Mouse (Mus musculus) common myeloid progenitor, adult 5-6 weeks (primary cell): ENCODE results near the gene Rrp15. TPM values are rescaled to one million over a fixed set of nuclear protein-coding genes. Genes with fewer than 3 reads are reported as not detected.

ENCODE experiments used
- ATAC-seq: replicated peaks from 2 replicates; pipeline ENCODE4 v1.8.0; 2016; ENCODE audit warnings: low read depth, mild to moderate bottlenecking, moderate TSS enrichment, inconsistent platforms; ENCODE audit not compliant: poor library complexity, severe bottlenecking
- total RNA-seq: library from RNA; stranded (forward); fragments of 200-1000, 187-1606 nt; gene quantifications from 2 replicates; pipeline ENCODE4 v1.2.3, GENCODE M21; 2017

Gene Rrp15
- total RNA-seq, 1 experiment from 2014 or later: 147 TPM

- ATAC-seq: no peak
These were observed 33.9 kb downstream of the Rrp15 start for GRCm38 (mm10) chr1:186714980-186715896.

GRCm38 (mm10) chr1:186714215-186714614, 34.9 kb downstream of the Rrp15 start:
- no peak for ATAC-seq

GRCm38 (mm10) chr1:186712802-186713471, 36.2 kb downstream of the Rrp15 start:
- peak; percentile 78 for ATAC-seq

- ATAC-seq: peak; percentile 34
These were observed 43.3 kb downstream of the Rrp15 start, which contains the start of gene Tgfb2 for GRCm38 (mm10) chr1:186705915-186706248. Gene Tgfb2 (minus strand): TSS chr1:186705989.

DNA sequence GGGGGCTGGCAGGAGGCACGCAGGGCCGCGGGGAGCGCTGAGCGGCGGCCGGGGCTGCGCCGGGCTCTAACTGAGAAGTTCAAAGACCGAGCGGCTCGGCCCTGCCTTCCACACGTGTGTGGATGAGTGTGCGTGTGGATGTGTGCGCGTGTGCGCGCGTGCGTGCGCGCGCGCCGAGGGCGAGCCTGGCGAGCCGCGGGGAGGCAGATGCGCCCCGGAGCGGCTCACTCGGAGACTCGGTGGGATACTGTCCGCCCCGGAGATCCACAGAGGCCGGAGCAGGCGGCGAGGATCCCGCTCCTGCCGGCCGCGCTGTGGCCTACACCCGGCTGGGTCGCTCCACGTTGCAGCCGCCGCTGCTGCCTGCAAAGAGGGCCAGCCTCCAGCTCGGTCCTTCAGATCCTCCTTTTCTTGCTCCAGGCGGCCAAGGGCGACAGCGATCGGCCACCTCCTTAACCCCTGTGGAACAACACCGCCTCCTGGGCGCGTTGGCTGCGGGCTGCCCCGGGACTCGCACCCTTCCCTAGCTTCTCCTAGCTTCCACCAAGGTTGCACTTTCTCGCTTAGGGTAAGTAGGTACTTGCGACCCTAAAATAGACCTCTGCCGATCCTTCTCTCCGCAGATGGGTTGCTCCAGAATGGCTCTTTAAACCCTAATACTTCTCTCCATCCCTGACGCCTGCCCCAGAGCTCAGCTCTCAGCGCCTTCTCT, 43.8 kb downstream of the Rrp15 start:
- ATAC-seq: peak; percentile 42

DNA sequence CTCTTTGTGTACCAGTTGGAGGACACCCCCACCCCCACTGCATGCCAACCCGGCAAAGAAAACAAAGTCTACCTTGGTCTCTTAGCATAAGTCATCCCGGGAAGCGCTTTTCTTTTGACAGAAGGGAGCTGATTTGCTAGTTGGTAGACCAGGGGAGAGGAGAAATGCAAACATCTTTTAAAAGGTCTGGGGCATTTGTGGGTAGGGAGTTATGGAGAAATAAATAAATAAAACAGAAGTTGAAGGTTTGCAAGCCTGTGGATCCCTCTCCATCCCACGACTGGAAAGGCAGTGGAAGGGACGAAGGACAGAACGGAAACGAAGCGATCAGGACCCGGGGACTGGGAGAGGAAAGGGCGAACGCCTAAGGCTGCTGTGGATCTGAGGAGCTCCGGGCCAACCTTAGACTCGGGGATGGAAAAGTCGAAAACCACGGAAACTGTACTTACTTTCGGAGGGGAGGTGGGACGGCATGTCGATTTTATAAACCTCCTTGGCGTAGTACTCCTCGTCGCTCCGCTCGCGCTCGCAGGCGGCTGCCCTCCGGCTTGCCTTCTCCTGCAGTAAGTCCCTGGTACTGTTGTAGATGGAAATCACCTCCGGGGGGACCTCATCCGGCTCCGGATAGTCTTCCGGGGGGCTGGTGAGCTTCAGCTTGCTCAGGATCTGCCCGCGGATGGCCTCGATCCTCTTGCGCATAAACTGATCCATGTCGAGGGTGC, 45.0 kb downstream of the Rrp15 start:
- ATAC-seq: peak; percentile 29

- ATAC-seq: peak; percentile 42; the same call in 1 of the 2 replicates
These were observed 45.7 kb downstream of the Rrp15 start for GRCm38 (mm10) chr1:186703256-186703979.

GRCm38 (mm10) chr1:186702391-186703255, 46.5 kb downstream of the Rrp15 start:
- ATAC-seq: no peak

- no peak for ATAC-seq
These were observed 47.8 kb downstream of the Rrp15 start for GRCm38 (mm10) chr1:186701206-186701905.

DNA sequence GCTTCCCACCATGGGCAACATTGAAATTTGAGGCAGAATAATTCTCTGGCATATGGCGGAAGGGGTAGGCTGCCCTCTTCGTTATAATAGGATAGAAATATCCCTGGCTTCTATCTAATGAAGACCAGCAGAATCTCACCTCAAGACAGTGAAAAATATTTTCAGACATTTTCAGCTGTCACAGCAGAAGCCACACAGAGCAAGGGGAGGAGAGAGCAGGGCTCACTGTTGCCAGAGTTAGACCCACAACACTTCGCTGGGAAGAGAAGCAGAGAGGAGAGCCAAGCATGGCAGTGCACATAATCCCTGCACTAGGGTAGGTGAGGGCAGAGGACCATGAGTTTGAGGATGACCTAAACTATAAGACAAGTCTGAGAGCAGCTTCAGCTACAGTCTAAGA, 48.7 kb downstream of the Rrp15 start:
- ATAC-seq: no peak

DNA sequence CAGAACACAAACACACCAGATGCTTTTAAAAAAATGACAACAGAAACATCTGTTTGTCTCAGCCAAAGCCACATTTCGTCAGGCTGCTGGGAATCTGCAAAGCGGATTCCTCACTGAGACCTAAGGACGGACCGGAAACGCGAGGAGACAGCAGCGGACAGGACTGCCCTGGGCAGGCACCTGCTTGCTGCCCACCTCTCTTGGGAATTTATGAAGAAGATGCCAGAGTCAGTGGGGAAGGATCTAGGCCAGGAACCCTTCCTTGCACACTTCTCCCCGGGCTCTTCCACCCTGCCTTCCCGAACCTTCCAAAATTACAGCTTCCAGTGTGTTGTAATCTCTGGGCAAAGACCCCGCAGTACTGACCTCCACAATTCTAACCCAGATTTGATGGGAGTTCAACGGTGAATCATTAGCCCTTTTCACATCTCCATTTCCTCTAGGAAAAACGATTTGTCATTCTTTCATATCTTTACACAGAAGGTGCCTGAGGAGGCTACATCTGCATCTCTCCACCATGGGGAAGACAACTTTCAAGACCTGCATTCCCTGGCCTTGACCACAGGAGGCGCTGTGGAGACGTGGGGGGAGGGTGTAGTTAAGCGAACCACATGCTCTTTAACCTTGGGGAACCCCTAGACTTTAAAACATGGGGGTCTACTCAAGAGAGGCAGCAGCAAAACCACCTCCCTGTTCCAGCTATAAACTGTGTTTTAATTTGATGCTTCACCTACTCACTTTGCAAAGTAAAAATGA, 50.4 kb downstream of the Rrp15 start:
- ATAC-seq: peak; percentile 57

DNA sequence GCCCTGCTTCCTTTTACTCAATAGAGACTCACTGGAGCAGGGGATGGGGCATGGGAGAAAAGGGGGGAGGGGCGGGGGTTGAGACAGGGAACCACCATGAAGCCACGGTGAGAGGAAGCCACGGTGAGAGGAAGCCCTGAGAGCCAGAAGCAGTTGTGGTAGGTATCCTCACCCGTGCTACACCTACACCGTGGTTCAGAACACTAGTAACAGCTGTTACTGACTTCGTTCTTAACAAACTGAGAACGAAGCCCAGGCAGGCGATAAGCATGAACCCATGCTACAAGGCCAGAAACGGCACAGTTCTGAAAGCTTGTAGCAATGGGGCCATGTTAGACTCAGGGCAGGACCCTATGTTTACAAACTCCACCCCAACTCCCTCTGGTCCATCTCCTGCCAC, 52.9 kb downstream of the Rrp15 start:
- ATAC-seq: no peak

GRCm38 (mm10) chr1:186695361-186695760, 53.8 kb downstream of the Rrp15 start:
- no peak for ATAC-seq

GRCm38 (mm10) chr1:186692370-186692769, 56.8 kb downstream of the Rrp15 start:
- no peak for ATAC-seq

DNA sequence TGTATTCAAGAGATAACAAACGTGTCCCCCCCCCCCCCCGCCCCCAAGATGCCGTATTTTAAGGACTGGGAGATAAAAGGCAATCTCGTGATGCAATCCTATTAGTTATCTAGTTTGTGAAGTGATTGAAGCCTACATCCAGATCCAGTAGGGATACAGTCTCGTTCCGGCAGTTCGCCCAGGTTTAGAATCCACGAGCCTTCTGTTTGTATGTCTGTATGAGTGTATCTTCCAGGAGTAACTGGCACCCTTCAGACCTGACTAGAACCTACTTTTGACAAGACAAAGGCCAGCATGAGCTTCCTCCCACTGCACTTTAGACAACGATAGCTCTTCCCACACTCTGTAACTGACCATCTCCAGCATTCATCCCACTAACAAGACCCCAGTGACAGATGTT, 57.5 kb downstream of the Rrp15 start:
- no peak for ATAC-seq

GRCm38 (mm10) chr1:186684041-186684440, 65.1 kb downstream of the Rrp15 start:
- ATAC-seq: no peak

DNA sequence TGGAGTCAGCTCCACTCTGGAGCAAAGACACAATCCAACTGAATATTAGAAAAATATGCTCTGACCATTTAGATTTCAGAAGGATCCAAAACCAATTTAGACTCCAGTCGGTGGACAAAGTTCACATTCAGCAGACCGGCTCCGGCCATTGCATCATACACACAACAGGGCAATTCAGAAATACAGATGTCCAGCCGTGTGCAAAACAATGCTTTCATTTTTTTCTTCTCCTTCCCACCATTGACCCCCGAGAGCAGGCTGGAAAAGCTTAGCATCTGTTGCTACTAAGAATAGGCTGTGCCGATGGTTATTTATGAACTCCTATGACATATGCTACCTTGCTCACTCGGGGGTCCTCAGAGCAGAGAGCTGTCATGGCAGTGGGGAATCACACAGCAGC, 66.6 kb downstream of the Rrp15 start:
- no peak for ATAC-seq
